Mouse (Mus musculus) heart, postnatal 0 days (tissue): ENCODE results near the gene Ccnl2.

Experiments
- CTCF ChIP-seq: IDR thresholded peaks from 2 replicates; pipeline ENCODE4 v1.5.1; 2016; ENCODE audit warnings: antibody characterized with exemption, control low read depth, low read depth
- EP300 ChIP-seq: IDR thresholded peaks from 2 replicates; pipeline ENCODE4 v1.6.1; 2016; ENCODE audit warnings: antibody characterized with exemption, low read depth

DNA sequence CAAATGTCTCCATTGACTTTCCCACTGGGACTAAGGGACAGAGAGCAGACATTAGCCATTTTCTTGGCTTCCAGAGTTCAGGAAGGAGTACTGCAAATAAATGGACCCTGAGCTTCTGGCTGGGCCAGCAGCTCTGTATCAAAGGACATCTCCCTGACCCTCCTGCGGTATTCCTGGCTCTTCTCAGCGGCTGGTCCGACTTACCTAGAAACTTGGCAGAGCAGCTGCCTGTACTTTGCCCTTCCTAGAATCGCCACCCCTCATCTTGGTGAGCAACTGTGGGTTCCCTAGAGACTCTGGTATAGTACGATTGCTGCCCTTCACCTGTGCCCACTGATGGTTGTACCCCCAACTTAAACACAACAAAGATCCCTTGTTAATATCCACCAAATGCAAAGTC is 30.9 kb downstream of the Ccnl2 start:
- TF ChIP-seq CTCF (no peak), EP300 (no peak)
